Mouse (Mus musculus) C2C12 (cell line): ENCODE results near the gene Tnr. TPM values are rescaled to one million over a fixed set of nuclear protein-coding genes. Genes with fewer than 3 reads are reported as not detected.

ENCODE experiments used
- H3K27me3 ChIP-seq: one replicate; pipeline ENCODE4 v1.6.1; 2011; ENCODE audit not compliant: control insufficient read depth, insufficient read depth, insufficient read length
- H3K36me3 ChIP-seq: one replicate; pipeline ENCODE4 v1.6.1; 2011; ENCODE audit not compliant: control insufficient read depth, insufficient read depth
- H3K4me3 ChIP-seq: one replicate; pipeline ENCODE4 v1.5.1; 2011; ENCODE audit warnings: mild to moderate bottlenecking, control low read depth; ENCODE audit not compliant: poor library complexity, insufficient read depth, severe bottlenecking
- H3K79me2 ChIP-seq: one replicate; pipeline ENCODE4 v1.6.1; 2011; ENCODE audit not compliant: control insufficient read depth, insufficient read depth
- H3K79me3 ChIP-seq: one replicate; pipeline ENCODE4 v1.6.1; 2011; ENCODE audit warnings: low read depth, control low read depth
- H3ac ChIP-seq: one replicate; pipeline ENCODE3; 2011; ENCODE audit warnings: low read depth; ENCODE audit not compliant: control insufficient read depth, insufficient read length
- CEBPB ChIP-seq: IDR thresholded peaks from one replicate; pipeline ENCODE4 v1.6.1; 2011; ENCODE audit warnings: low read depth, mild to moderate bottlenecking, control low read depth, moderate library complexity
- CTCF ChIP-seq: IDR thresholded peaks from one replicate; pipeline ENCODE4 v1.5.1; 2011; ENCODE audit not compliant: control insufficient read depth, insufficient read depth, insufficient read length
- FOSL1 ChIP-seq: IDR thresholded peaks from one replicate; pipeline ENCODE4 v1.8.0; 2011; ENCODE audit warnings: mild to moderate bottlenecking, low read length; ENCODE audit not compliant: poor library complexity, insufficient read depth, severe bottlenecking
- MAX ChIP-seq: IDR thresholded peaks from one replicate; pipeline ENCODE4 v1.6.1; 2011; ENCODE audit warnings: mild to moderate bottlenecking, control low read depth
- MYOD1 ChIP-seq: IDR thresholded peaks from one replicate; pipeline ENCODE4 v1.6.1; 2011; ENCODE audit warnings: low read depth; ENCODE audit not compliant: control insufficient read depth, insufficient read length
- MYOG ChIP-seq: IDR thresholded peaks from one replicate; pipeline ENCODE4 v1.6.1; 2011; ENCODE audit not compliant: control insufficient read depth, insufficient read length; ENCODE audit errors: extremely low read depth
- USF1 ChIP-seq: IDR thresholded peaks from one replicate; pipeline ENCODE4 v1.6.1; 2011; ENCODE audit warnings: low read depth, mild to moderate bottlenecking, control low read depth, moderate library complexity
- polyA plus RNA-seq: library from polyadenylated mRNA; unstranded; fragments of >200 nt; fragmentation: generic; extraction: Trizol; gene quantifications from one replicate; pipeline ENCODE4 v1.2.1, GENCODE M21; 2012; ENCODE audit warnings: missing spikeins

Tnr gene
- polyA plus RNA-seq, 1 experiment: under 0.01 TPM

DNA sequence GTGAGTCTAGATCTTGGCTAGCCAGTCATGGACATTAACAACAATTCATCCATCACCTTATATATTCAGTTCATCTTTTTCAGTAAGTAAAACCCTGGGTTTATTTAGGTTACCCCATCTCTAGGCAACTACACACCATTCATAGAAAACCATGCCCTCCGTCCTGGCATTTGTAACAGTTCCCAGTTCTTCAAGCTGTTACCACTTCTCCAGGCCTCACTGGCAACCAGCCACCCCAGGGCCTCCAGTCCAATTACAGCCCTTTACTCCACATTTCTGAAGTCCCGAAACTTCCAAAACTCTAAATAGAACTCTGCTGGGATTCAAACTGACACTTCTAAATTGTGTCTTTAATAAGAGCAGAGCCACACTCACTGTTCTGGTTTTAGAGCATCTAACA lies 397.0 kb downstream of the Tnr start:
- Histone ChIP-seq H3K4me3 (no peak overlapping the region), H3K36me3 (no peaks in the 10 kb centered on the region), H3K27me3 (no peaks in the 10 kb centered on the region), H3ac (no peak overlapping the region), H3K79me3 (no peaks in the 10 kb centered on the region), H3K79me2 (no peaks in the 10 kb centered on the region)
- TF ChIP-seq MYOG (no peak), FOSL1 (no peak), MAX (no peak)

DNA sequence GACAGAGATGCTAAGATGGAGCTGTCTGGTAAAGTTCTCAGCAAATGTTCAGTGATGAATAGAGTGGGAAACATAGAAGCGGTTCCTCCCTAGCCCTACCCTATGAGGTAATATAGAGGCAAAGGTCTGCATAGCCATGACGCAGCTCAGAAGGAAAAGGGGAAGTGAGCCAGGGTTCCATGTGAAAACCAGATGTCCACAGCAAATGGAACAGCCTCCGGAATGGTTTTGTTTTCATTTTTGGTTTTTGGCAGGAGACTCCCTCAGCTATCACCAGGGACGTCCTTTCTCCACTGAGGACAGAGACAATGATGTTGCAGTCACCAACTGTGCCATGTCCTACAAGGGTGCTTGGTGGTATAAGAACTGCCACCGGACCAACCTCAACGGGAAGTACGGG lies 399.4 kb downstream of the Tnr start:
- H3K36me3 ChIP-seq: no peaks in the 10 kb centered on the region
- H3K79me3 ChIP-seq: no peaks in the 10 kb centered on the region
- H3K79me2 ChIP-seq: no peaks in the 10 kb centered on the region
- TF ChIP-seq MYOD1 (no peak), MAX (no peak), USF1 (no peak), CEBPB (no peak), CTCF (no peak), MYOG (no peak), FOSL1 (no peak)
- no peaks in the 10 kb centered on the region for H3K27me3 ChIP-seq
- no peak overlapping the region for H3K4me3 ChIP-seq
- H3ac ChIP-seq: no peak overlapping the region

DNA sequence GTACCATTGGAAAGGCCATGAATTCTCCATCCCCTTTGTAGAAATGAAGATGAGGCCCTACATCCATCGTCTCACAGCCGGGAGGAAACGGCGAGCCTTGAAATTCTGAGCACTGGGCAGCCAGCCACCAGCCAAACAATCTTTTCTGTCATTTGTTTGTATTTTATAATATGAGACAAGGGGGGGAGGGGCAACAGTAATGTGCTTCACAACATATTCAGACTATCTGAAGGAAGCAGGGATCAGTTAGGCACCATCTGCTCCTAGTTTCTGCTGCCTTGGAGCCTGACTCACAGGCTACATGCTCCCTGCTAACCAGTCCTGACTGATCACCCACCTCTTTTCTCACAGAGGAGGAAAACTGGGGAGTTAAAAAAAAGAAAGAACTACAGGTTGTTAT lies 400.5 kb downstream of the Tnr start:
- H3K79me2 ChIP-seq: no peaks in the 10 kb centered on the region
- no peaks in the 10 kb centered on the region for H3K27me3 ChIP-seq
- H3K79me3 ChIP-seq: no peaks in the 10 kb centered on the region
- no peak overlapping the region for H3ac ChIP-seq
- TF ChIP-seq CEBPB: no peak
- TF ChIP-seq MYOG: no peak
- TF ChIP-seq FOSL1: no peak
- TF ChIP-seq USF1: no peak
- no peak for TF ChIP-seq MYOD1
- no peak for TF ChIP-seq CTCF
- no peak for TF ChIP-seq MAX
- H3K4me3 ChIP-seq: no peak overlapping the region
- no peaks in the 10 kb centered on the region for H3K36me3 ChIP-seq

DNA sequence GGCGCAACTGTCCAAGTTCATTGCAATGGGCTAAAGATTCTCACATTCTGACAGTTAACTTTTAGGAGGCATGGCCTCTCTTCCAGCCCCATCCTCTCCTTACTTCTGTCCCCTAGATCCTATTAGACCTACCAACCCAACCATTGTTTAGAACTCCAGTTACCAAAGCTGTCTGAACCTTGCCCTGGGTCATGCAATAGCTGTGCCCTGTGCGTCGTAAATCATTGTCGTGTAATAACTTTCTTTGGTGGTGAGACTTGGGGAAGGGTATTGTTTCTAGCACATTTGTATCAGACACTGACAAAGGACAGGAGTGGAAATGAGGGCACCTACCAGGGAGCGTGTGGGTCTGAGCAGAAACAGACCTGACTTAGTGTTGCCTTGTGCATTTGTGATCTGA lies 401.1 kb downstream of the Tnr start:
- Histone ChIP-seq H3K79me3 (no peaks in the 10 kb centered on the region), H3K27me3 (no peaks in the 10 kb centered on the region), H3ac (no peak overlapping the region), H3K4me3 (no peak overlapping the region), H3K79me2 (no peaks in the 10 kb centered on the region), H3K36me3 (no peaks in the 10 kb centered on the region)
- TF ChIP-seq MAX (no peak), USF1 (no peak), FOSL1 (no peak), CTCF (no peak), MYOG (no peak), MYOD1 (no peak), CEBPB (no peak)

DNA sequence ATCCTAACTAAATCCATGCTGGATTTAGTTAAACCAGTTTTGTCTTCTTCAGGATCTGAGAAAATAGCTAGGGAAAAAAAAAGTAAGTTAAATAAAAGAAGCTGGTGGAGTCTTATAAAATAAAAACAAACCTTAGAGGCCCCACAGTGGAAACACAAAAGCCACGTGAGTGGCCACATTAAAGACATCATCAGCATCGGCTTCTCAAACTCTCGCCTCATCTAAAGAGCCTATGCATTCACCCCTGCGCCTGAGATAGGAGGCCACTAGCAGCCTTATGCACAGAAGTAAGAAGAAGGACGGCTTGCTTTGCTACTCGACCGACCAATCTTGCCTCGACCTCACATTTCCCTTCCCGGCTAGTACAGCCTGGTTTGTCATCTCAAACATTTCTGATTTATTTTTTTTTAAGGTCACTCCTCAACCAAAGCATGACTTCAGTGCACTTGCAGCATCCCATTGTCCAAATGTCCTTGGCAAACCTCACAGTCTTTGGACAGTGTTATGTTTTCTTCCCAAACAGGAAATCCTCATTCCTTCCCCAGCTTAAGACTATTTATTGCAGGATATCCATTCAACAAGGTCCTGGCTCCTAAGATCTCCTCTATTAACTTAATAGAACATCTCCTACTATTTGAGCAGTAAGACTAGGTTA lies 405.2 kb downstream of the Tnr start:
- Histone ChIP-seq H3K4me3 (no peak overlapping the region), H3K79me3 (no peaks in the 10 kb centered on the region), H3K36me3 (no peaks in the 10 kb centered on the region), H3ac (no peak overlapping the region), H3K79me2 (no peaks in the 10 kb centered on the region), H3K27me3 (no peaks in the 10 kb centered on the region)
- TF ChIP-seq MAX: no peak
- no peak for TF ChIP-seq CTCF
- no peak for TF ChIP-seq USF1
- TF ChIP-seq MYOD1: no peak
- no peak for TF ChIP-seq CEBPB

DNA sequence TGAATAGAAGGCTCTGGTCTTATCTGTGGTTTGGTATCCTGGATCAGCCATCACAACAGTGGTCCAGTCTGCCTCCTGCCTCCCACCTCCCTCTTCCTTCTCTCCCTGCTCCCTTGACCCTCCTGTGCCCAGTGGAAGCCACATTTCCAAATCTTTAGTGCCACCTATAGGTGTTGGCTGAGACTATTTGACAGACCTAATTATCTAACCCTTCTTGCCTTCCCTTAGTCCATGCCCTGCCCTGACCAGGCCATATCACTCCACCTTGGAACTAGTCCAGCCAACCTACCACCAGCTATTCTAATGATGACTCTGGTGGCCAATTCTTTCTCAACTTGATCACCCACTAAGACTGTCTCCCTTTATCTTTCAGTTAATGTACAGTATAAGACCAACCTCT lies 408.5 kb downstream of the Tnr start:
- Histone ChIP-seq H3K4me3 (no peak overlapping the region), H3K79me2 (no peaks in the 10 kb centered on the region), H3ac (no peak overlapping the region), H3K36me3 (no peaks in the 10 kb centered on the region), H3K79me3 (no peaks in the 10 kb centered on the region), H3K27me3 (no peaks in the 10 kb centered on the region)
- TF ChIP-seq MAX (no peak), CTCF (no peak), MYOG (no peak), FOSL1 (no peak), CEBPB (no peak), MYOD1 (no peak), USF1 (no peak)
